Mouse (Mus musculus) bone marrow, adult 2 months (tissue): ENCODE data around the gene Edn2.

Source experiments
- CTCF ChIP-seq: fragments of 200-500 bp; IDR thresholded peaks from 2 replicates; pipeline ENCODE4 v1.5.1; 2011; ENCODE audit warnings: low read length, control low read depth; ENCODE audit not compliant: control insufficient read depth, insufficient read depth
- POLR2A ChIP-seq: fragments of 200-500 bp; IDR thresholded peaks from 2 replicates; pipeline ENCODE4 v1.6.1; 2011; ENCODE audit warnings: low read depth, mild to moderate bottlenecking, control low read depth, low read length, borderline replicate concordance; ENCODE audit not compliant: control insufficient read depth

GRCm38 (mm10) chr4:120162586-120162985, 1.6 kb downstream of the Edn2 start:
- no peak for TF ChIP-seq CTCF
- TF ChIP-seq POLR2A = no peak
